Mouse (Mus musculus) erythroblast, embryonic 14.5 days (primary cell): ENCODE measurements around the gene Gpsm1. TPM values are rescaled to one million over a fixed set of nuclear protein-coding genes. Genes with fewer than 3 reads are reported as not detected.

ENCODE experiments used
- H3K27me3 ChIP-seq: 2 replicates; pipeline ENCODE4 v1.6.1; 2012; ENCODE audit warnings: inconsistent platforms; ENCODE audit not compliant: control insufficient read depth
- H3K36me3 ChIP-seq: 2 replicates; pipeline ENCODE4 v1.6.1; 2012; ENCODE audit warnings: mild to moderate bottlenecking, inconsistent platforms; ENCODE audit not compliant: control insufficient read depth
- H3K4me1 ChIP-seq: 2 replicates; pipeline ENCODE4 v1.6.1; 2012; ENCODE audit warnings: inconsistent platforms; ENCODE audit not compliant: control insufficient read depth
- H3K4me3 ChIP-seq: replicated peaks from 2 replicates; pipeline ENCODE3; 2012; ENCODE audit warnings: moderate library complexity, mild to moderate bottlenecking, inconsistent platforms
- H3K9me3 ChIP-seq: 2 replicates; pipeline ENCODE4 v1.6.1; 2012; ENCODE audit warnings: low read length, inconsistent platforms, mixed read lengths; ENCODE audit not compliant: control insufficient read depth
- GATA1 ChIP-seq: IDR thresholded peaks from 2 replicates; pipeline ENCODE4 v1.6.1; 2012; ENCODE audit warnings: low read length, inconsistent platforms, mixed read lengths
- TAL1 ChIP-seq: IDR thresholded peaks from 3 replicates; pipeline ENCODE4 v1.6.1; 2012; ENCODE audit warnings: low read length, inconsistent platforms, mixed read lengths
- polyA plus RNA-seq: library from polyadenylated mRNA; stranded (reverse); fragments of >175 nt; gene quantifications from 2 replicates; pipeline ENCODE4 v1.2.3, GENCODE M21; 2012

Gene Gpsm1
- polyA plus RNA-seq, 1 experiment: 0.03 TPM

- no peak within 1 kb of the TSS for H3K4me3 ChIP-seq
- H3K27me3 ChIP-seq: peaks cover 4% of the 10 kb centered on the region; the same call in 1 of the 2 replicates
- H3K9me3 ChIP-seq: no peaks in the 10 kb centered on the region
- no peaks in the 10 kb centered on the region for H3K36me3 ChIP-seq
- TF ChIP-seq TAL1 (no peak), GATA1 (no peak)
- peaks cover 2% of the 10 kb centered on the region; the same call in 1 of the 2 replicates for H3K4me1 ChIP-seq
These were observed 20.9 kb upstream of the Gpsm1 start, which contains the start of gene Ccdc187 for GRCm38 (mm10) chr2:26294457-26294856. Ccdc187 (minus strand) TSS chr2:26294557.

- peaks cover 2% of the 10 kb centered on the region; the same call in 1 of the 2 replicates for H3K4me1 ChIP-seq
- H3K36me3 ChIP-seq: no peaks in the 10 kb centered on the region
- no peak overlapping the region for H3K4me3 ChIP-seq
- TF ChIP-seq TAL1: no peak
- TF ChIP-seq GATA1: no peak
- H3K27me3 ChIP-seq: peaks cover 11% of the 10 kb centered on the region; the same call in 1 of the 2 replicates
- H3K9me3 ChIP-seq: no peaks in the 10 kb centered on the region
These were observed 18.6 kb upstream of the Gpsm1 start for GRCm38 (mm10) chr2:26296606-26297195.

GRCm38 (mm10) chr2:26298208-26298855 is 17.0 kb upstream of the Gpsm1 start:
- no peak for TF ChIP-seq TAL1
- TF ChIP-seq GATA1: no peak
- no peaks in the 10 kb centered on the region for H3K9me3 ChIP-seq
- peaks cover 2% of the 10 kb centered on the region; the same call in 1 of the 2 replicates for H3K4me1 ChIP-seq
- H3K27me3 ChIP-seq: peaks cover 11% of the 10 kb centered on the region; the same call in 1 of the 2 replicates
- H3K4me3 ChIP-seq: no peak overlapping the region
- no peaks in the 10 kb centered on the region for H3K36me3 ChIP-seq

- peaks cover 11% of the 10 kb centered on the region; the same call in 1 of the 2 replicates for H3K27me3 ChIP-seq
- H3K9me3 ChIP-seq: no peaks in the 10 kb centered on the region
- no peaks in the 10 kb centered on the region for H3K36me3 ChIP-seq
- TF ChIP-seq GATA1 (no peak), TAL1 (no peak)
- no peak overlapping the region for H3K4me3 ChIP-seq
- peaks cover 2% of the 10 kb centered on the region; the same call in 1 of the 2 replicates for H3K4me1 ChIP-seq
These were observed 16.5 kb upstream of the Gpsm1 start for GRCm38 (mm10) chr2:26298856-26299230.

- TF ChIP-seq GATA1 (no peak), TAL1 (no peak)
- no peak overlapping the region for H3K4me3 ChIP-seq
- peaks cover 2% of the 10 kb centered on the region; the same call in 1 of the 2 replicates for H3K4me1 ChIP-seq
- H3K36me3 ChIP-seq: no peaks in the 10 kb centered on the region
- H3K9me3 ChIP-seq: no peaks in the 10 kb centered on the region
- H3K27me3 ChIP-seq: peaks cover 11% of the 10 kb centered on the region; the same call in 1 of the 2 replicates
These were observed 16.0 kb upstream of the Gpsm1 start for GRCm38 (mm10) chr2:26299336-26299735.

- Histone ChIP-seq H3K4me1 (peaks cover 2% of the 10 kb centered on the region; the same call in 1 of the 2 replicates), H3K36me3 (no peaks in the 10 kb centered on the region), H3K4me3 (no peak overlapping the region), H3K27me3 (peaks cover 11% of the 10 kb centered on the region; the same call in 1 of the 2 replicates), H3K9me3 (no peaks in the 10 kb centered on the region)
- no peak for TF ChIP-seq TAL1
- no peak for TF ChIP-seq GATA1
These were observed 15.0 kb upstream of the Gpsm1 start for GRCm38 (mm10) chr2:26300161-26300807.

GRCm38 (mm10) chr2:26300808-26301174 is 14.5 kb upstream of the Gpsm1 start:
- H3K36me3 ChIP-seq: no peaks in the 10 kb centered on the region
- no peaks in the 10 kb centered on the region for H3K9me3 ChIP-seq
- peaks cover 2% of the 10 kb centered on the region; the same call in 1 of the 2 replicates for H3K4me1 ChIP-seq
- peaks cover 11% of the 10 kb centered on the region; the same call in 1 of the 2 replicates for H3K27me3 ChIP-seq
- TF ChIP-seq GATA1 (no peak), TAL1 (no peak)
- H3K4me3 ChIP-seq: no peak overlapping the region

GRCm38 (mm10) chr2:26302005-26302503 is 13.3 kb upstream of the Gpsm1 start:
- no peaks in the 10 kb centered on the region for H3K9me3 ChIP-seq
- H3K4me3 ChIP-seq: no peak overlapping the region
- no peak for TF ChIP-seq GATA1
- no peak for TF ChIP-seq TAL1
- peaks cover 11% of the 10 kb centered on the region; the same call in 1 of the 2 replicates for H3K27me3 ChIP-seq
- no peaks in the 10 kb centered on the region for H3K36me3 ChIP-seq
- H3K4me1 ChIP-seq: peaks cover 2% of the 10 kb centered on the region; the same call in 1 of the 2 replicates

- H3K4me3 ChIP-seq: no peak overlapping the region
- peaks cover 6% of the 10 kb centered on the region; the same call in 1 of the 2 replicates for H3K27me3 ChIP-seq
- no peaks in the 10 kb centered on the region; the same call in 1 of the 2 replicates for H3K4me1 ChIP-seq
- no peak for TF ChIP-seq GATA1
- TF ChIP-seq TAL1: no peak
- H3K36me3 ChIP-seq: no peaks in the 10 kb centered on the region
- no peaks in the 10 kb centered on the region for H3K9me3 ChIP-seq
These were observed 10.6 kb upstream of the Gpsm1 start for GRCm38 (mm10) chr2:26304711-26305110.
